Mouse (Mus musculus): Measurements from ENCODE around the gene Wnt10b.

- no peak for TF ChIP-seq CTCF (IDR thresholded peaks at IDR 0.05; ENCODE audit: control insufficient read depth, insufficient read depth, insufficient read length)
- TF ChIP-seq CEBPB (IDR thresholded peaks at IDR 0.05; ENCODE audit: low read depth) = no peak
Observed at GRCm38 (mm10) chr15:98807895-98808650, 30.1 kb upstream of the Wnt10b start.
